Mouse (Mus musculus) intestine, embryonic 14.5 days (tissue): ENCODE data around the gene Gas2l3. TPM values are rescaled to one million over a fixed set of nuclear protein-coding genes. Genes with fewer than 3 reads are reported as not detected.

ENCODE experiments used
- ATAC-seq: fragments of 200-750 bp; cut with Nextera tagmentation; replicated peaks from 2 replicates; pipeline ENCODE4 v1.8.0; 2017; ENCODE audit warnings: low read depth, moderate number of reproducible peaks, moderate TSS enrichment, moderate library complexity; ENCODE audit not compliant: low FRiP score, low TSS enrichment
- DNase-seq: peaks from one replicate; pipeline ENCODE4 v3.0.0-alpha.2; 2018; ENCODE audit warnings: low spot score
- H3K27ac ChIP-seq: fragments of 300-500 bp; sonication (generic); 2 replicates; pipeline ENCODE4 v1.5.1; 2014; ENCODE audit warnings: low read depth, mild to moderate bottlenecking, control low read depth
- H3K27me3 ChIP-seq: fragments of 300-500 bp; sonication (generic); replicated peaks from 2 replicates; pipeline ENCODE4 v1.6.1; 2014; ENCODE audit warnings: low read length, control low read depth; ENCODE audit not compliant: control insufficient read depth, insufficient read depth
- H3K36me3 ChIP-seq: fragments of 300-500 bp; sonication (generic); 2 replicates; pipeline ENCODE4 v1.6.1; 2014; ENCODE audit warnings: low read length, control low read depth; ENCODE audit not compliant: control insufficient read depth, insufficient read depth
- H3K4me1 ChIP-seq: fragments of 300-500 bp; sonication (generic); replicated peaks from 2 replicates; pipeline ENCODE4 v1.6.1; 2014; ENCODE audit warnings: low read length, control low read depth, mixed read lengths; ENCODE audit not compliant: control insufficient read depth, insufficient read depth
- H3K4me2 ChIP-seq: fragments of 300-500 bp; sonication (generic); 2 replicates; pipeline ENCODE4 v1.6.1; 2014; ENCODE audit warnings: low read length
- H3K4me3 ChIP-seq: fragments of 300-500 bp; sonication (generic); 2 replicates; pipeline ENCODE4 v1.5.1; 2014; ENCODE audit warnings: low read depth, low read length, control low read depth, mixed read lengths
- H3K9ac ChIP-seq: fragments of 300-500 bp; sonication (generic); 2 replicates; pipeline ENCODE4 v1.6.1; 2014; ENCODE audit warnings: mild to moderate bottlenecking, low read length
- H3K9me3 ChIP-seq: fragments of 300-500 bp; sonication (generic); 2 replicates; pipeline ENCODE4 v1.6.1; 2016; ENCODE audit warnings: low read length, control low read depth; ENCODE audit not compliant: control insufficient read depth
- WGBS: fragments of 180-500 bp; shearing (Covaris S2); extraction: QIAGEN DNeasy Blood & Tissue Kit; methylation state at CpG from one replicate; pipeline ENCODE4 v1.1.7; 2014; 5-methylcytosine and 5-hydroxymethylcytosine counted together
- polyA plus RNA-seq: library from polyadenylated mRNA; unstranded; fragments of >200 nt; fragmentation: Nextera tagmentation; extraction: Ambion mirVana; gene quantifications from 2 replicates; pipeline ENCODE4 v1.2.1, GENCODE M21; 2014

Gas2l3 gene
- polyA plus RNA-seq, 1 experiment from 2014 or later = 22.3 TPM

DNA sequence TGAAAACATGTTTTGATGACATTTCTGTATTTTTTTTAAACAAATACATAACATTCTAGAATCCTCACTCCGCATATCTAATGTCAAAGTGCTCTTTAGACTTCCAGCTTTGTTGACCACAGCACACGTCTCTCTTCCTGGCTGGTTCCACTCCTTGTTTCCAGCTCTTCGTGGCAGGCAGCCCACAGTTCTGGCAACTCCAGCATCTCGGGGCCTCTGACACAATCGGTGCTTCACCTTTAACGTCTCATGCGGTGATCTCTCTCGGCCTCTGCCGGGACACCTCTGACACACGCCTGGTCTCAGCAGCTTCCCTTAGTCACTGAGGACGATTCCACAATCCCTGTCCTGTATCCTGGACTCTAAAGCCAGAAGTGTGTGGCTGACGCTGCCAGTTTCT, 5.8 kb downstream of the Gas2l3 start:
- Histone ChIP-seq H3K36me3 (peaks cover 31% of the 10 kb centered on the region), H3K4me2 (no peak overlapping the region), H3K27ac (no peak overlapping the region), H3K9ac (no peak overlapping the region), H3K4me3 (no peak overlapping the region), H3K9me3 (no peaks in the 10 kb centered on the region), H3K4me1 (0 out of 2 replicates have a peak, but pooled peaks cover 4% of the 10 kb centered on the region), H3K27me3 (no peaks in the 10 kb centered on the region)
- DNase-seq (no peak), ATAC-seq (no peak)
- WGBS = 78% methylated on average over 12 of the region's 12 CpGs

GRCm38 (mm10) chr10:89437472-89437871, 6.3 kb downstream of the Gas2l3 start:
- DNase-seq = no peak
- Histone ChIP-seq H3K36me3 (peaks cover 31% of the 10 kb centered on the region), H3K4me1 (0 out of 2 replicates have a peak, but pooled peaks cover under 1% of the 10 kb centered on the region), H3K27ac (no peak overlapping the region), H3K9me3 (no peaks in the 10 kb centered on the region), H3K9ac (no peak overlapping the region), H3K27me3 (no peaks in the 10 kb centered on the region), H3K4me2 (no peak overlapping the region), H3K4me3 (no peak overlapping the region)
- 80% methylated on average over 9 of the region's 9 CpGs for WGBS
- no peak for ATAC-seq

DNA sequence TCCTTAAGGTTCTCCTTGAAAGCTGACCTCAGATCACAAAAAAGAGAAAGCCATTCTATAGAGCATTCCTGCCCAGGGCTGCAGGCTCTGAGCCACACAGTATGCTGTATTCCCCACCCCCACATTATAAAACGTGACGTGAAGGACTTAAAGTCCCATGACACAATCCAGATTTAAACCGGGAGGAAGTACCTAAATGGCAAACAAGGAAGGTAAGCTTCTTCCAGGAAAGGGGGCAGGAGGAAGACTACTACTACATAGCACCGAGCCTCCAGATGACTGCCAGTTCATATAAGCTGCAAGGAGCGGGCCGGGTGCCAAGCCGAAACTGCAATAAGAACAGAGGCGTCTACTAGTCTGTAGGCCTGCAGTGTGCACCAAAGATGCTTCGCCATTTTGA, 7.8 kb downstream of the Gas2l3 start:
- peaks cover 31% of the 10 kb centered on the region for H3K36me3 ChIP-seq
- no peak overlapping the region for H3K4me3 ChIP-seq
- DNase-seq = no peak
- no peaks in the 10 kb centered on the region for H3K4me1 ChIP-seq
- H3K27me3 ChIP-seq = no peaks in the 10 kb centered on the region
- 80% methylated on average over 9 of the region's 9 CpGs for WGBS
- no peaks in the 10 kb centered on the region for H3K9me3 ChIP-seq
- no peak for ATAC-seq
- H3K27ac ChIP-seq = no peak overlapping the region
- H3K4me2 ChIP-seq = no peak overlapping the region
- no peak overlapping the region for H3K9ac ChIP-seq

- DNase-seq (no peak), ATAC-seq (no peak)
- WGBS = 78% methylated on average over 12 of the region's 12 CpGs
- H3K9me3 ChIP-seq = no peaks in the 10 kb centered on the region
- H3K4me1 ChIP-seq = no peaks in the 10 kb centered on the region
- H3K36me3 ChIP-seq = peaks cover 36% of the 10 kb centered on the region
- no peak overlapping the region for H3K27ac ChIP-seq
- H3K27me3 ChIP-seq = no peaks in the 10 kb centered on the region
- no peak overlapping the region for H3K4me3 ChIP-seq
- no peak overlapping the region for H3K4me2 ChIP-seq
- no peak overlapping the region for H3K9ac ChIP-seq
Measured at GRCm38 (mm10) chr10:89435413-89435812, 8.4 kb downstream of the Gas2l3 start.

DNA sequence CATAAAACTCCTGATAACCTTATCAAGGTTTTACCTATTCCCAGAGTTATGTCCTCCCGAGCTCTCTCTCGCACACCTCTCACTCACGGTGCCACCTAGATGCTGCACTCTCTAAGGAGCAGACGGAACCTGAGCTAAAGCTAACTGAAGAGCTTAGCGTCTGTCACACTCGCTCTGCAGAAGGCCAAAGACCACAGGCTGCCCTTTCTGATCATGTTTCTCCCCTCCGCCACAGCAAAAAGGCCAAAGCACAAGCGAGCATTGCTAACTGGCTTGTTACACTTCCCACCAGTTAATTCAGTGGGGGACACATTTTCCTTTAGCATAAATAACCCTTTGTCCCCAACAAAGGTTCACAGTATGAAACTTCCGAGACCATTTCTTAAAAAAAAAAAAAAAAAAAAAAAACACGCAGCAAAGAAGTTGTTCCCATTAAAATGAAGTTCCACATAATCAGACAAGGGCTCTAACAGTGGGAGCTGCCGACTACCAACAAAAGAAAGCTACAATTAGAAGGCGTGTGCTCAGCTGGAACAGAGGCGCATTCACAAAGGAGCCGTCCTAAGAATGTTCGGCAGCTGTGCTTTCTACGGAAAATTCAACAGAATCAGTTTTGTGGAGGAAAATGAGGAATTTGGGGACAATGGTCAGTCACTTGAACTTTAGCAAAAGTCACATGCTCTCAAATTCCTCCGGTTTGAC, 9.1 kb downstream of the Gas2l3 start:
- ATAC-seq = no peak
- Histone ChIP-seq H3K27me3 (no peaks in the 10 kb centered on the region), H3K9me3 (no peaks in the 10 kb centered on the region), H3K36me3 (peaks cover 40% of the 10 kb centered on the region), H3K27ac (no peak overlapping the region), H3K4me3 (no peak overlapping the region), H3K4me2 (no peak overlapping the region), H3K9ac (no peak overlapping the region), H3K4me1 (no peaks in the 10 kb centered on the region)
- WGBS = 82% methylated on average over 17 of the region's 17 CpGs
- no peak for DNase-seq

GRCm38 (mm10) chr10:89432743-89433142, 11.0 kb downstream of the Gas2l3 start:
- Histone ChIP-seq H3K4me2 (no peak overlapping the region), H3K9ac (no peak overlapping the region), H3K4me3 (no peak overlapping the region), H3K36me3 (peaks cover 51% of the 10 kb centered on the region), H3K4me1 (no peaks in the 10 kb centered on the region), H3K27ac (no peak overlapping the region), H3K9me3 (no peaks in the 10 kb centered on the region), H3K27me3 (no peaks in the 10 kb centered on the region)
- ATAC-seq = no peak
- DNase-seq = no peak
- 83% methylated on average over 13 of the region's 13 CpGs for whole genome bisulfite sequencing

GRCm38 (mm10) chr10:89430751-89431150, 13.0 kb downstream of the Gas2l3 start:
- Histone ChIP-seq H3K9me3 (no peaks in the 10 kb centered on the region), H3K4me1 (no peaks in the 10 kb centered on the region), H3K4me3 (no peak overlapping the region), H3K27me3 (no peaks in the 10 kb centered on the region), H3K27ac (no peak overlapping the region), H3K4me2 (no peak overlapping the region), H3K36me3 (peaks cover 55% of the 10 kb centered on the region), H3K9ac (no peak overlapping the region)
- ATAC-seq (no peak), DNase-seq (no peak)
- WGBS = 85% methylated on average over 7 of the region's 7 CpGs

GRCm38 (mm10) chr10:89424800-89425393, 18.9 kb downstream of the Gas2l3 start:
- Histone ChIP-seq H3K27ac (no peak overlapping the region), H3K4me1 (no peaks in the 10 kb centered on the region), H3K36me3 (peaks cover 66% of the 10 kb centered on the region), H3K9me3 (no peaks in the 10 kb centered on the region), H3K27me3 (no peaks in the 10 kb centered on the region), H3K4me2 (no peak overlapping the region), H3K9ac (no peak overlapping the region), H3K4me3 (no peak overlapping the region)
- ATAC-seq (no peak), DNase-seq (no peak)
- WGBS = 74% methylated on average over 11 of the region's 11 CpGs

- Histone ChIP-seq H3K36me3 (peaks cover 60% of the 10 kb centered on the region), H3K4me2 (no peak overlapping the region), H3K4me3 (no peak overlapping the region), H3K4me1 (no peaks in the 10 kb centered on the region), H3K27ac (no peak overlapping the region), H3K27me3 (no peaks in the 10 kb centered on the region), H3K9me3 (no peaks in the 10 kb centered on the region), H3K9ac (no peak overlapping the region)
- ATAC-seq (no peak), DNase-seq (no peak)
- WGBS = 91% methylated on average over 9 of the region's 9 CpGs
Measured at GRCm38 (mm10) chr10:89424217-89424616, 19.6 kb downstream of the Gas2l3 start.
